Mouse (Mus musculus): ENCODE measurements around the gene Nelfe.

DNA sequence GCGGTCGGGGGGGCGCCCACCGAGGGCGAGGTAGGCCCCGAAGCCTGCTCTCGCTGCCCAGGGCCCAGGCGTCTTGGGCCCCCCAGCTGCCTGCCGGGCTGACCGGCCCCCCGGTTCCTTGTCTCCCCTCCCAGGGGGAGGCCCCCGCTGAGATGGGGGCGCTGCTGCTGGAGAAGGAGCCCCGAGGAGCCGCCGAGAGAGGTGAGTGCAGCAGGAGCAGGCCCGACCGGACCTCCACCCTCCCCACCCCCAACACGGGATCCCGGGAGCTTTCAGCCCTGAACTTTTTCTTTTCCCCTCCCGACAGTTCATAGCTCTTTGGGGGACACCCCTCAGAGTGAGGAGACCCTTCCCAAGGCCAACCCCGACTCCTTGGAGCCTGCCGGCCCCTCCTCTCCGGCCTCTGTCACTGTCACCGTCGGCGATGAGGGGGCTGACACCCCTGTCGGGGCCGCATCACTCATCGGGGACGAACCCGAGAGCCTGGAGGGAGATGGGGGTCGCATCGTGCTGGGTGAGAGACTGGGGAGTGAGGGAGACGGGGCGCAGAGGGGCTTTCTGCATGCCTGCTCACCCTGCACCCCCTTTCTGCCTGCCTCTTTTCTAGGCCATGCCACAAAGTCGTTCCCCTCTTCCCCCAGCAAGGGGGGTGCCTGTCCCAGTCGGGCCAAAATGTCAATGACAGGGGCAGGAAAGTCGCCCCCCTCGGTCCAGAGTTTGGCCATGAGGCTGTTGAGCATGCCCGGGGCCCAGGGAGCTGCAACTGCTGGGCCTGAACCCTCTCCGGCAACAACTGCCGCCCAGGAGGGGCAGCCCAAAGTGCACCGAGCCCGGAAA is 49.1 kb downstream of the Nelfe start:
- no peak for TF ChIP-seq CTCF (IDR thresholded peaks at IDR 0.05; ENCODE audit: control insufficient read depth, insufficient read depth, insufficient replicate concordance, low read depth, low read length)
- no peak for TF ChIP-seq POLR2A (IDR thresholded peaks at IDR 0.05; ENCODE audit: control insufficient read depth, low read depth, low read length)
